Mouse (Mus musculus) layer of hippocampus, adult 18-20 months (tissue): Measurements from ENCODE around the gene Snrpg. TPM values are rescaled to one million over a fixed set of nuclear protein-coding genes. Genes with fewer than 3 reads are reported as not detected.
A peak's percentile ranks its signal among the peaks of the same experiment; 100 is the strongest.
"Not testable (repeated sequence)": the region's sequence is repeated elsewhere in the genome, so short reads cannot be mapped to it uniquely, and the experiment has no call there.

ENCODE experiments used
- DNase-seq, 2 experiments: peaks; one replicate each; pipeline ENCODE4 v3.0.0; 2022; ENCODE audit warnings: low spot score in 2 of 2
- total RNA-seq, 2 experiments: library from RNA; stranded (reverse); gene quantifications; 2 replicates each; pipeline ENCODE4 v1.2.3; 2021

Gene Snrpg
- total RNA-seq, 2 experiments from 2014 or later, result 55.5 to 74.0 TPM

DNA sequence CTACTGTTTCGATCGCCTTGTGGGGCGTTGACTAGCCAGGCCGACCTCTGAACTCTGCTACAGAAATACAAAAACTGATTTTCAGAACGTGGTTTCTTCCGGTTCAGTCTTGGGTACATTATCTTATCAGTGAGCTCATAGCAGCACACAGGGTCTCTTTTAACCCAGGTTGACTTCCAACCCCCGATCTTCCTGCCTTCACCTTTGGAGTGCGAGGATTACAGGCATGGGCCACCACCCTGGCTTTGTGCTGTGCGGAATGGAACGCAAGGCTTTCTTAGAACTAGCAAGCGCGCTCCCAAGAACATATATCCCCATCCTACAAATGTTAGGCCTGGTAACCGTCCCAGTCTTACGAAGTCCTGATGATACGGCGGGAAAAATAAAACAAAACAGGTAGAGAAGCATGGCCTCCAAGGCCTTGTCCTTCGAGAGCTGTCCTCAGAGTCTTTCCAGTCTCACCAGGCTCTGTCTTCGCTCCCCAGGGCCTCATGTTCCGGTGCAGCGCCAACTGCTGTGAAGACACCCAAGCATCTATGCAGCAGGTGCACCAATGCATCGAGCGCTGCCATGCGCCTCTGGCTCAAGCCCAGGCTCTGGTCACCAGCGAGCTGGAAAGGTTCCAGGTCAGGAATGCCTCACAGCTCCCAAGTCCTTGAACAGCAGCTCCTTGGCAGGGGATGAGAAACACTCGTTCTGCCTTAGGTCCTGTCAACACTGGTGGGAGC is 4.8 kb upstream of the Snrpg start:
- DNase-seq, result peak in 1 of 2 experiments; percentile 39

DNA sequence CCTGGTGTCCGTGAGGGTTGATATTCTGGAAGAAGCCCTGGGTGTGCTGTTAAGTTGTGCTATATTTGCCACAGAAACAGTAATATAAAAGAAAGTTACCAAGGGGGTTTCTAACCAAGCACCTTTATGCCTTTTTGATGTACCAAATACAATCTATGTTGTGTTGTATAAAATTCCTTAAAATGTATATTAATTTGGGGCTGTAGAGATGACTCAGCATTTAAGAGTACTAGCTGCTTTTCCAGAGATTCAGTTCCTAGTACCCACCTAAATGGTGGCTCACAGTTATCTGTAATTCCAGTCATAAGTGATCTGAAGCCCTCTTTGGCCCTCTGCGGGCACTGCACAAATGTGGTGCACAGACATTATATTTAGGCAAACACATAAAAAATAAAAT is 4.3 kb upstream of the Snrpg start:
- no peak for DNase-seq

DNA sequence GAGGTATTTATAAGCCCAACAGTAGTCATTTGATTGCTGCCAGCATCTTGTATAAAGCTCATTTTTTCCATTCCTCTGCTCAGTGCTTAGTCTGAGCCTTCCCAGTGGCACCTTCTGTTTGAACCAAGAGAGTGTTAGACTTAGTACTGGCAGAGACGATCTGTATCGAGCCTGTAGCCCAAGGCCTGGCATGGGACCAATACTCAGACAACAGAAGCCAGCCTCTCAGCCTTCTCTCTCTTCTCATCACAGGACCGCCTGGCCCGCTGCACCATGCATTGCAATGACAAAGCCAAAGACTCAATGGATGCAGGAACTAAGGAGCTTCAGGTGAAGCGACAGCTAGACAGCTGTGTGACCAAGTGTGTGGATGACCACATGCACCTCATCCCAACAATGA is 2.6 kb upstream of the Snrpg start:
- no peak for DNase-seq

DNA sequence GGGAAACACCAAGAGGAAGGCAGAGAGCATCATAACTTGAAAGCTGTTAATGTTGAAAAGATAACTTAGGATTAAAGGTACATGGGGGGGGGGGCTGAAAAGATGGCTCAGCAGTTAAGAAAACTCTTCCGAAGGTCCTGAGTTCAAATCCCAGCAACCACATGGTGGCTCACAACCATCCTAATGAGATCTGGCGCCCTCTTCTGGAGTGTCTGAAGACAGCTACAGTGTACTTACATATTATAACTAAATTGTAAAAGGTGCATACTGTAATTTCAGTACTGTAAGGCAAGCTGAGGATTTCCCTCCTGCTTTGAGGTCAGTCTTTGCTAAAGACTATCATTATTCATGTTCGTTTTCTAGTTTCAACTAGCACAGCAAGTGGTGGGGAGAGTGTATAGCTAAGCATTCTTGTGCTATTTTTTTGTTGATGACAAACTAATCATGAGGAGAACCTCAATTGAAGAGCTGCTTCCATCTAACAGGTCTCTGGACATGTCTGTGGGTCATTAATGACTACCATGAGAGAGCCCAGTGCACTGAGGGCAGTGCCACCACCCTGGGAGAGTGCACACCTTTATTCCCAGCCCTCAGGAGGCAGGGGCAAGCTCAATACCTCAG is 901 bp upstream of the Snrpg start:
- DNase-seq, result no peak

DNA sequence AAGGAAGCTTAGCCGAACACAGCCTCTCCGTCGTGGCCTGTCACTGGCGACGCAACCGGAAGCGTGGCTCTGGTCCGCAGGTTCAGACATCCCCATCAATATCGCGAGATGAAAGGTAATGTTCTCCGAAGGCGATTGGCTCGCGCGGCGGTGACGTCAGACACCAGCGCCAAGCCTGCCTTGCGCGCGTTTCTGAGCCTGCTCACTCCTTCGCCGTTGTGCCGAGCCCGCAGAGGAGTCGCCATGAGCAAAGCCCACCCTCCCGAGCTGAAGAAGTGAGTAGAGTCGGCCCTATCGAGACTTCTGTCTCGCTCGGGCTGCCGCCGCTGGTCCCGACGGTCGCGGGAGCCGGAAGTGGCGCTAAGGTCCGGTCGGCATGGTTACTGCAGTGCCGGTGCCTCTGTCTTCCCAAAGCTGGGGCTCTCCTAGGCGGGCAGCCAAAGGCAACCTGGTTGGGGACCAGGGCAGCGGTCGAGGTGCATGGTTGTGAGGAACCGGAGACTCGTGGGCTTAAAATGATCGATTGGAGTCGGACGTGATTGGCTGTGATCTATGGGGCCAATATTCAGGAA is 322 bp downstream of the Snrpg start:
- DNase-seq, result peak; percentile 95 to 99

DNA sequence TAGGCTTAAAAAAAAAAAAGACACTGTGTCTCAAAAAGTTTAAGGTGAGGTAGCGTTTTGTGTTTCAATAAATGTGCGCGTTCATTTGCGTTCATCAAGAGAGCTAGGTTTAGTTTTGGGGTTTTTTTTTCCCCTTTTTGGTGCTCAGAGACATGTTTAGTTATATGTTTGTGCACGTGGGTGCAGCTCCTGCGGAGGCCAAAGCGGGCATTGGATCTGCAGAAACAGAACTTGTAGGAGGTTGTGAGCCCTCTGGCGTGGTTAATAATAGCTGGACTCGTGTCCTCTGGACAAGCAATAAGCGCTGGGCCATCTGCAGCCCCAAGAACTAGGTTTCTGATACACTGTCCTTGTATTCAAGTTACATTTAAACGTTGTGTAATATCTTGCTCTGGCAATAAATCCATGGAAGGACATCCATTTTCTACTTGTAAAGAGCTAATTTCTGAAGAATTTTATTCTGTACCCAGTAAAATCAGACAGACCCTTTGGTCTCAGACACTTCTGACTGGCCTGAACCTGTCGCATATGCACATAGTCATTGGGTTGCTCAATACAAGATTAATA is 929 bp downstream of the Snrpg start:
- no peak for DNase-seq

DNA sequence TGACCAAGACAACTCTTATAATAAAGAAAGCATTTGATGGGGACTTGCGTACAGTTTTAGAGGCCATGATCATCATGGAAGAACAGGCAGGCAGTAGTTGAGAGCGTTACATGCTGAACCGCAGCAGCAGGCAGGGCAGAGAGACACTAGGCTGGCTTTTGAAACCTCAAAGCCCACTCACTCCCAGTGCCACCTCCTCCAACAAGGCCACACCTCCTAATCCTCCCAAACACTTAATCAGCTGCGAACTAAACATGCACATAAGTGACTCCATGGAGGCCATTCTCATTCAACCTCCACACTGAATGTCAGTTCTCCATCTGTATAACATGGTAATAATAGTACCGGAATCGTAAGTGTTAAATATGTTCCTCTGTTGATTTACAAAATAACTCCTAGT is 2.5 kb downstream of the Snrpg start:
- no peak for DNase-seq

DNA sequence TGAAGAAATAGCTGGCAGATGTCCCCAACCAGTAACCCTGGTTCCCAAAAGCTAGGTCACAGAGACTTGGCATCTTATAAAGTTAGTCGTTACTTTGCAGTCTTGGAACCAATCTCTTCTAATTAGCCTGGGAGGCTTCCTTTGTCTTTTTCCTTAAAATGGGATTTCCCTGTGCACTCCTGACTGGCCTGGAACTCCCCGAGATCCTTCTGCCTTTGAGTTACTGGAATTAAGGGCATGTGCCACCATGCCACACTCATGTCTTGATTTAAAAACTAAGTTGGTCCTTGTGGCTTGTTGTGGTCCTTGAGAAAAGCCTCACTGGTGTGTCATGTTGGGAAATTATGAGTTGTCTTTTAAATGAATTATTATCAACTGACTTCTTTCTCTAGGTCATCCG is 7.2 kb downstream of the Snrpg start:
- no peak for DNase-seq

DNA sequence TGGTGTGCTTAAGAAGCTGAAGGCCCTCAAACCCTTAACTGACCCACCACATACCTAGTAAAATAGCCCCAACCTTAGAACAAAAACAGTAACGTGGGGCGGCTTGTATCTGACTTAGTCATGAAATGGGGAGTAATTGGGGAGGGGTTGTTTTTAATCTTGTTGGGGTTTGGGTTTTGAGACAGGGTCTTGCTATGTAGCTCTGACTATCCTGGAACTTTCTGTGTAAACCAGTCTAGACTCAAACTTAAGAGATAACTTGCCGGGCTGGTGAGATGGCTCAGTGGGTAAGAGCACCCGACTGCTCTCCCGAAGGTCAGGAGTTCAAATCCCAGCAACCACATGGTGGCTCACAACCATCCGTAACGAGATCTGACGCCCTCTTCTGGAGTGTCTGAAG is 9.0 kb downstream of the Snrpg start:
- not testable (repeated sequence) for DNase-seq

DNA sequence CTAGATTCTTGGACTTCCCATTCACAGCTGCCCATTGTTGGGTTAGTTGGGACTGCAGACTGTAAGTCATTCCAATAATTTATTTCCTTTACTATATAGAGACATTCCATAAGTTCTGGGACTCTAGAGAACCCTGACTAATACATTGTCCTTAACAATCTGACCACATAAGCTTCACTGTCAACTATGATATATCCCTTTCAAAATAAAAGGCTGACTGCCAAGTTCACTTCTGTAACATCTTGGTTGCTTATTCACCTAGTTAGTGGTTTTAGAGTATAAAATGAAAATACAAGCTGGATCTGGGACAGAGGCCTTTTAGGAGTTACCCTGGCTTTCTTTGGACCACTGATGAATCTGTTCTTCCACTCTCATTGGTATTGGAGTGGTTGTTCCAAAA is 11.4 kb downstream of the Snrpg start:
- DNase-seq, result no peak

DNA sequence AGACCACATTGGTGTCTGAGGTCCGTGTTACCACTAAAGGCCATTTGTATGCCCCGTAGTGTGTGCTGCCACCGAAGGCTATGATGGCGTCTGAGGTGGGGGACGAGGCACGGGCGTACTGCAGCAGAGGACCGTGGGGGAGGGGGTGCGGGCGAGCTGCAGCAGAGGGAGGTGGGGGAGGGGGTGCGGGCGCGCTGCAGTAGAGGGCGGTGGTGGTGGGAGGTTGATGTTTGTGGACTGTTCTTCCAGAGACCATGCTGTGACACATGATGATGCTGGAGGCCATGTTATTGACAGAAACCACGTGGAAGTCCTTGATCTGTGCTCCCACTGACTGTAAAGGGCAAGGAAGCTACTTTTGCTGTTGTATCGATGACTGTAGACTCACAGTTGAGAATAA is 12.3 kb downstream of the Snrpg start:
- no peak for DNase-seq

DNA sequence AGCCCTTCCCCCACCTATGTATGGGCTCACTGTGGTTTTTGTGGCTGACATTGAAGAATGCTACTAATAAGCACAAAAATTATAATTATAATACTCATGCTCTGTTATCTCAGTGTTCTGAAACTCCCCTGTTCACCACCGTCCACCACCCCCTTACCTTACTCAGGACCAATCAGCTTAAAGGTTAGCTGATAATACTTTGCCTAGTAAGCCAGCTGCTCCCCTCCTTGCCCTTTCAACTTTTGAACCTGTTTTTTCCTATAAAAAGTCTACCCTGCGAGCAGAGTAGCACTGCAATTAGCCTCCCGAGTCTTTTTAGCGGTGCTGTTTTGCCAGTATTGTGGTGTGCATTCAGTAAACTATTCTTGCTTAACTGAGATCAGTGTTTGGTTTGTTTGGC is 13.6 kb downstream of the Snrpg start:
- DNase-seq, result no peak

DNA sequence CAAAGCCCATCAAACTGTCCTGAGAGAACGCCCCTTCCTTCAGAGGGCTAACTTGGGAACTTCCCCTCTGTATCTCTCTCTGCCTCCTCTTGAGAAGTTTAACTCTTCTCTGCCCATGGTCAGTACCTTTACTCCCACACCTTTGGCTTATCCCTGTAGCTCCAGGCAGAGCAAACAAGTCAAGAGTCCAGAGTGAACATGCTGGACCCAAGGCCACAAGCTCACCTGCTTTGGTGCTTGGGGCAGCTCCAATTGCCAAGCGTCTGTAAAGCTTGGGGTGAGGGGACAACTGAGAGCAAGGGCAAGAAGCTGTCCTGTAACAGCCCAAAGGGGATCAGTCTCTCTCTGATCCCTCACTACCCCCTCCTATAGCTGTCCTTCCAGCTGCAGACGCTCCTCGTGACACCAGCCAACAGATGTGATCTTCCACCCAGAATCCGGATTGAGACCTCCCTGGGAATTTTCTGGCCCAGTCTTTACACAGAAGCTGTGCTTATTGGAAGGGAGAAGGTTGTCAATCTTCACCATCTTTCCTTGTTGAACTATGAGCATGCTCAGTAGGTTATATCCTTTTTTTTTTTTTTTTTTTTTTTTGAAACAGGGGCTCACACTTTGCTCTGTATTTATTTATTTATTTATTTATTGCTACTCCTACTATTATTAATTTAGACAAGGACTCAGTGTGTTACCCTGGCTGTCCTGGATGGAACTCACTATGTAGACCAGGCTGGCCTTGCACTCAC is 14.4 kb downstream of the Snrpg start:
- DNase-seq, result no peak

DNA sequence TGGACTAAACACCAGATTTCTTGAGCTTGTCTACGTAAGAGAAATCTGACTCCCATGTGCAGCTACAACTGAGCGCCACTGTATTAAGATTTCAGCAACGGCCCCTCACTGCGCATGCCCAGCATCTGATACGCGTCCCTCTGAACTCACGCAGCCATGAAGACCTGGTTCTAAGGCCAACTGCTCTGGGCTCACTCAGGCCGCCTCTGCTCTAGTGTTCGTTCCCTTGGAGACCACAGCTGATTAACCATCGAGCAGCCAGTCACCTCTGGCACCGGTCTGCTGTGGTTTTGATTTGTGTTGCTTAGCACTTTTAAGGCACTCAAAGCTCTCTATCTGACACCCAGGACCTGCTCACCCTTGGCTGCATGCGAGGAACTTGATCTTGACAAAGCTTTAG is 16.2 kb downstream of the Snrpg start:
- DNase-seq, result no peak

DNA sequence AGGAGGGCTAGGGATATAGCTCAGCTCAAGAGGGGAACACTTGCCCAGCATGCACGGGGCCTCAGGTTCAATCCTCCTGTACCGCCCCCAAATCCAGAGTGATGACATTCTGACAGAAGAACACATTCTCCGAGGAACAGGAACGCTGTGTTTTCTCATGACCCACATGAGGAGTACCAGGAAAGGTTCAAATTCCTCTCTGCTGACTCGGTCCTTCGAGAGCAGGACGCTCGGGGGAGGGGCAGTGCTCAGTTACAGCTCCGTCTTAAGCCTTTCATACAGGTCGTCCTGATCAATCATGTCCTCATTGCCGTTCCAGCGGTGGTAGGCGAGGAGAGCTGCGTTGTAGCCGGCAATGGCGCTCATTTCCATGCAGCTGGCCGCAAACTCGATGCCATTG is 17.4 kb downstream of the Snrpg start:
- no peak for DNase-seq

DNA sequence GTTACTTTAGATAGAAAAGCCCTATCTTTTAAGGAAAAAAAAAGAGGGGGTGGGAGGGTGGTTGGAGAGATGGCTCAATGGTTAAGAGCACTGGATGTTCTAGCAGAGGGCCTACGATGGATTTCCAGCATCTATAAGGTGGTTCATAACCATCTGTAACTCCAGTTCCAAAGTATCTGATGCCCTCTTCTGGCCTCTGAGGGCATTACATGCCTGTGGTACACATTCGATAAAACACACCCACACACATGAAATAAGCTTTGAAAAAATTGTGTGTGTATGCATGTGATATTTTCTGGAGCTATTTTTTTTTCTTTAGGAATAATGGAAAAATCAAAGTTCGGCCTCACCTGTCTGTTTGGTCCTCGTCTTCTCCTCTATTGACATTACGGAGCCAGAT is 20.2 kb downstream of the Snrpg start:
- DNase-seq, result no peak

DNA sequence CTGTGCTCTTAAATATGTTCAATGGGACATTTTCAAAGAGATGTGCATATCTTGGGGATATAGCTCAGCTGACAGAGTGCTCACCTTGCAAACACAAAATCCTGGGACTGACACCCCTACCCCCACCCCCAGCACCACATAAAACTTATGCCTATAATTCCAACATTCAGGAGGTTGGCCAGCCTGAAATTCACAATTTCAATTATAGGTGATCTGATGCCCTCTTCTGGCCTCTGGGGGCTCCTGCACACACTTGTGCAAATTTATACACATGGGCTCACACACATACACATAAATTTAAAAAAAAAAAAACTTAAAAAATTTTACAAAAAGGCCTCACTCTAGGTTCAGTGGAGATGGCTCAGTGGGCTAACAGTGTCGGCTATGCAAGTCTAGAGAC is 22.1 kb downstream of the Snrpg start:
- DNase-seq, result no peak

DNA sequence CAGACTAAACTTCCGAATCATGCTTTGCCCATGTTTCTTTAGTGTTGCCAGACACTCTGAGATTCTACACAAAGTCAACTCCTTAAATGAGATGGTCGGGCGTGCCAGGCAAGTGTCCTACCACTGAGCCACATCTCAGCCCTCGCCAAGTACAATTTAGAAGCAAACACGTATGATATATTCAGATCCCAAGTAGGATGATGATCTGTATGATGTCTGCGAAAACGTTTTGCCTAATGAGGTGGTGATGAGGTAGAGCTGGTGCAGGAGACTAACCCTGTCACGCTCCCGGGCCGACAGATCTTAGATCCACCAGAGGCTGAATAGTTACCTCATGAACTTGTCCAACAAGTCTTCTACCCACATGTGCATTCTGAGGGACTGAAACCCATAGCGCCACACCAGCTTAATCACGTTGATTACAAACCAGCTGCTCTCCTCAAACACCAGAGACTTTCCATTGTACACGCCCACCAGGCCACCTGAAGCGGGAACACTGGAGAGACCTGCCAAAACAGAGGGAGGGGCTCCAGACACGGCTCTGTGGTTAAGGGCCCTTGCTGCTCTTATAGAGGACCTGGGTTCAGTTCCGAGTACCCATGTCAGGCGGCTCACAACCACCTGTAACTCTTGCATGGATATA is 23.1 kb downstream of the Snrpg start:
- no peak for DNase-seq

DNA sequence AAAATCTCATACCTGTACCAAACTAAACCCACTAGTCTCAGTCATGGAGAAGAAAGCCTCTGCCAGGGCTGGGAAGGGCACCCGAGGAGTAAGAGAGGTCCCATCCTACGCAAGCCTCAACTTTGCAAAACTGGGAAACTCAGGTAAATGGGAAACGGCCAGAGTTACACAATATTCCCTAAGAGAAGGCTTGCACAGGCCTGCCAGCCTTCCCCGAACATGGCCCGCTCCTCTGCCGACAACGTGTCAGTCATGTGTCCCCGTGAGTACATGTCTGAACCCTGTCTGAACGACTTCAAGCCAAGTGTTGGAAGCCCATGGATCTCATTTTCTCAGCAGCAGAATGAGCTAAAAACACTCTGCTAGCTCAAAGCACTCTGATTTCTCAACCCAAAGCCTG is 23.9 kb downstream of the Snrpg start:
- DNase-seq, result no peak

DNA sequence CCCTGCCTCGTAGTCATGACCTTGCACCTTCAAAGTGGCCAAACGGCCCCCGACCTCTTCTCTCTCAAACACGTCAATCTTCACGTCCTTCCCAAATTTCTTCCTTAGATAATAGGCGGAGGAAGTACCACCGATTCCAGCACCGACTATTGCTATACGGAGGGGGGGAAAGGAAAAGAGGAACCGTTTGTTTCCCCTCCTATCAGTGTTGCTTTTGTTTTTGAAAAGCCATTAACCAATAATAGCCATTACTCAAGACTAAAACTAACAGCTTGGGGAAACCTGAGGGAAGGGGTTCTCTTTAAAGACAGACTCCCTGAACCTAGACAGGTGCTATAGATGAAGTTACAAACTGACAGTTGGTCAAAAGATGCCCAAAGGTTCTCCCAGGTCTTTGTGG is 24.9 kb downstream of the Snrpg start:
- DNase-seq, result no peak

DNA sequence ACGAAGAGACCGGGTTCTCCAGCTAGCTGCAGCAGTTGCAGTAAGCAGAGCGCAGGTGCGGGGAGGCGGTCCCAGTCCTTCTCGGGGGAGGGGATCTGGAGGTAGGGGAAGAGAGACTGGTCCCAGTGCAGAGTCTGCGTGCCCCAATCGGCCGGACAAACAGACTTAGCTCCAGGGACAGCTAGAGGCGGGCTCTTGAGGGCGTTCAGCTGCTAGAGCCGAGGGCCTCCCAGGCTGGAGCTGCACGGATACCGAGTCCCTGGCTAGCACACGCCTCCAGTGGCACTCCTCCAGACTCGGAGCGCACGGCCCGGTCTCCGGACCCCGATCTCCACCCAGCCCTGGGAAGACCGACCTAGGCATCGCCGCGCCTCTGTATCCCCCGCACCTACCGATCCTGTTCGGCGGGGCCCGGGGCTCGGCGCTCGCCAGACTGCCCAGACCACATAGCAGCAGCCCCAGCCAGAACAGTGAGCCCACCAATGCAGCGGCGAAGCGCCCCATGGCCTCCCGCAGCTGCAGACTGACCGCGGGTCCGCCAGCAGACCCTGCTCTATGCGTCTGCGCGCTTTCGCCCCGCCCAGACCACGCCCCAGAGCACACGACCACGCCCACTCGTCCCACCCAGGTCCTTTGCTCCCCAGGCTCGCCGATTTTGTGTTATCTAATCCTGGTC is 25.6 kb downstream of the Snrpg start, which contains the start of gene Pcyox1:
Pcyox1 (minus strand) TSS at position 574 of the 676 bp plus-strand sequence.
- DNase-seq, result peak; percentile 82 to 88
